Mouse (Mus musculus): ENCODE measurements around the gene Tspo.

- no peak for TF ChIP-seq POLR2A (IDR thresholded peaks at IDR 0.05; ENCODE audit: low read depth, low read length)
- no peak for TF ChIP-seq CTCF (IDR thresholded peaks at IDR 0.05; ENCODE audit: borderline replicate concordance, insufficient read depth, low read length)
Measured at GRCm38 (mm10) chr15:83603046-83603396, 39.6 kb downstream of the Tspo start.

Measured in embryonic fibroblast, embryonic 13.5 days (primary cell).